ENCODE assay signal across 13 mouse cellular contexts in genomic region chr5:125015066-125015465, GRCm38 (mm10). TPM values are rescaled to one million over a fixed set of nuclear protein-coding genes. Genes with fewer than 3 reads are reported as not detected.
DNase-seq lines count a peak whose midpoint lies in the region; TF ChIP-seq lines count a peak whose summit lies in the region.
"Had no signal": no experiment of that assay in that cellular context is flagged by ENCODE, and none has a peak within 500 bp of the region (broad histone marks: within the 10 kb centered on the region; RNA-seq: fewer than 3 reads in every experiment).

No protein-coding gene starts in this region.

- 0 out of 2 replicates have a peak overlapping the region, but pooled peaks have one; percentile 21 for H3K27ac ChIP-seq in gastrocnemius, adult 2 months
- H3K27ac ChIP-seq: embryonic facial prominence, embryonic 15.5 days; hindbrain, embryonic 12.5 days; kidney, embryonic 15.5 days; stomach, embryonic 15.5 days had no signal

- TF ChIP-seq CTCF in gastrocnemius, adult 2 months (IDR thresholded peaks at IDR 0.05), result no peak

- no peak for DNase-seq in gastrocnemius, adult 2 months
- DNase-seq in gastrocnemius, adult 8-10 months (ENCODE audit: low spot score in 2 of 2), result no peak
- peak; percentile 37 for DNase-seq in thymus, postnatal 14 days
- no peak for DNase-seq in thymus, postnatal 36 days
- DNase-seq in cerebellum, postnatal 25 days, result peak; percentile 63 to 73
- DNase-seq in thymus, postnatal 4 days, result peak; percentile 46
- no peak for DNase-seq in kidney, postnatal 36 days
- DNase-seq in frontal cortex, postnatal 25 days (ENCODE audit: low spot score in 2 of 2), result no peak

- no peak overlapping the region for H3K4me3 ChIP-seq in gastrocnemius, adult 2 months
- H3K4me3 ChIP-seq: embryonic facial prominence, embryonic 15.5 days; hindbrain, embryonic 12.5 days; kidney, embryonic 15.5 days; stomach, embryonic 15.5 days had no signal

- intact Hi-C loops in gastrocnemius, adult 2 months (cut with DNase I), result loop anchor here (2.0 kb wide), 1 partner anchor 106 kb away; no protein-coding TSS in a partner anchor

RNA-seq across cellular contexts. Expression of gene Rflna, which starts 12.0 kb away (rescaled TPM):
- not detected for total RNA-seq in gastrocnemius, adult 2 months (2021)
- total RNA-seq in gastrocnemius, adult 8-10 months (2022), result under 1 TPM in 1 of 4 experiments, not detected in 3; 0.19 TPM
- total RNA-seq: megakaryocyte-erythroid progenitor cell, adult 5-6 weeks had no signal

Comparison
In these comparisons a context has a peak if more than half of its experiments do, and no peak if none do; other contexts are left out.
1. DNase-seq: peak in thymus, postnatal 14 days (single experiment), cerebellum, postnatal 25 days (2 of 2) and thymus, postnatal 4 days (single experiment); none in gastrocnemius, adult 2 months (single experiment), gastrocnemius, adult 8-10 months (0 of 2), thymus, postnatal 36 days (0 of 2), kidney, postnatal 36 days (0 of 2) and frontal cortex, postnatal 25 days (0 of 2).